Mouse (Mus musculus) myocyte (in vitro differentiated cells): ENCODE data around the gene Egfl7.

Source experiments
- E2F4 ChIP-seq: IDR thresholded peaks from one replicate; pipeline ENCODE4 v1.6.1; 2011; ENCODE audit warnings: mild to moderate bottlenecking, control low read depth, moderate library complexity; ENCODE audit not compliant: insufficient read depth
- MAX ChIP-seq: IDR thresholded peaks from one replicate; pipeline ENCODE4 v1.6.1; 2011; ENCODE audit warnings: low read depth, mild to moderate bottlenecking, control low read depth
- MYOD1 ChIP-seq, 3 experiments: IDR thresholded peaks; one replicate each; pipeline ENCODE4 v1.6.1; 2011; ENCODE audit warnings: control low read depth in 2 of 3, low read depth in 2 of 3, mild to moderate bottlenecking in 2 of 3, moderate library complexity in 1 of 3; ENCODE audit not compliant: insufficient read length in 2 of 3, control insufficient read depth in 1 of 3
- MYOG ChIP-seq, 3 experiments: IDR thresholded peaks; one replicate each; pipeline ENCODE4 v1.6.1; 2011; ENCODE audit warnings: control low read depth in 2 of 3, low read depth in 2 of 3, mild to moderate bottlenecking in 2 of 3; ENCODE audit not compliant: insufficient read length in 2 of 3, control insufficient read depth in 1 of 3, insufficient read depth in 1 of 3
- POLR2A ChIP-seq: IDR thresholded peaks from one replicate; pipeline ENCODE4 v1.6.1; 2011; ENCODE audit warnings: low read depth, mild to moderate bottlenecking, control low read depth, moderate library complexity; ENCODE audit not compliant: insufficient read length
- POLR2AphosphoS2 ChIP-seq: IDR thresholded peaks from one replicate; pipeline ENCODE4 v1.6.1; 2011; ENCODE audit warnings: low read depth, control low read depth; ENCODE audit not compliant: insufficient read length
- REST ChIP-seq: IDR thresholded peaks from one replicate; pipeline ENCODE4 v1.6.1; 2011; ENCODE audit warnings: mild to moderate bottlenecking, control low read depth, moderate library complexity; ENCODE audit not compliant: insufficient read depth, insufficient read length
- TCF12 ChIP-seq: IDR thresholded peaks from one replicate; pipeline ENCODE4 v1.6.1; 2011; ENCODE audit warnings: mild to moderate bottlenecking, control low read depth; ENCODE audit not compliant: poor library complexity, insufficient read depth, severe bottlenecking
- TCF3 ChIP-seq: IDR thresholded peaks from one replicate; pipeline ENCODE4 v1.6.1; 2011; ENCODE audit warnings: low read depth, control low read depth; ENCODE audit not compliant: insufficient read length
- USF1 ChIP-seq: IDR thresholded peaks from one replicate; pipeline ENCODE4 v1.6.1; 2011; ENCODE audit warnings: low read depth, mild to moderate bottlenecking, control low read depth, moderate library complexity

GRCm38 (mm10) chr2:26587044-26587405 lies 7.2 kb downstream of the Egfl7 start:
- TF ChIP-seq MAX, result no peak
- TF ChIP-seq MYOG (IDR thresholded peaks at IDR 0.05; ENCODE audit: control insufficient read depth in 1 of 3, insufficient read depth in 1 of 3, insufficient read length in 2 of 3, low read depth in 2 of 3), result no peak
- no peak for TF ChIP-seq POLR2A
- no peak for TF ChIP-seq POLR2AphosphoS2
- no peak for TF ChIP-seq MYOD1 (IDR thresholded peaks at IDR 0.05; ENCODE audit: control insufficient read depth in 1 of 3, insufficient read length in 2 of 3, low read depth in 2 of 3)
- no peak for TF ChIP-seq TCF12
- no peak for TF ChIP-seq E2F4
- no peak for TF ChIP-seq USF1
- no peak for TF ChIP-seq TCF3
- TF ChIP-seq REST, result no peak
